Mouse (Mus musculus): ENCODE measurements around the gene Golga3. TPM values are rescaled to one million over a fixed set of nuclear protein-coding genes. Genes with fewer than 3 reads are reported as not detected.
A peak's percentile ranks its signal among the peaks of the same experiment; 100 is the strongest.

Golga3 gene
- polyA plus RNA-seq, 1 experiment from 2014 or later, result 22.9 TPM

GRCm38 (mm10) chr5:110231638-110232037, 55.1 kb downstream of the Golga3 start:
- Histone ChIP-seq H3K9ac (peak overlapping the region; percentile 97), H3K4me2 (peak overlapping the region; percentile 74), H3K4me1 (replicated peaks) (peaks cover 16% of the 10 kb centered on the region), H3K27ac (ENCODE audit: poor library complexity, severe bottlenecking) (no peak overlapping the region), H3K4me3 (peak overlapping the region; percentile 99), H3K9me3 (replicated peaks) (no peaks in the 10 kb centered on the region), H3K27me3 (replicated peaks) (no peaks in the 10 kb centered on the region), H3K36me3 (peaks cover 28% of the 10 kb centered on the region)
- 48% methylated on average over 13 of the region's 13 CpGs for WGBS
- ATAC-seq (ENCODE audit: insufficient number of reproducible peaks, low FRiP score), result no peak

DNA sequence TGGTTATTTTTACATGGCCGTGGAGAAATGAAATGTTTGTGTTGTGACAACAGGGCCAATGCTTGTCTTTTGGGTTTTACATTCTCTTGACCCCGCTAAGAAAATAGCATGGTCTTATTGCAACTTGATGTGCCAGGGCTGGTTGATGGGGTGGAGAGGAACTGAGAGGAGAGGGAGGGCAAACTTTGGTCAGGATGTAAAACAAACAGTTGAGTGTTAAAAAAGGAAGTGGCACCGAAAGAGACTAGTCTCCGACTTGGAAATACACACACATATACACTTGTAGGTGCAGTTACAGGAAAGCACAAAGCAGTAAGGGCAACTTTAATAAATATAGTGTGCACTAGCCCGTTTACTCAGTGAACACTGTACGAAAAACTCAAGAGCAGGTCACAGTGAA, 55.8 kb downstream of the Golga3 start:
- H3K27ac ChIP-seq (ENCODE audit: poor library complexity, severe bottlenecking), result no peak overlapping the region
- WGBS, result 78% methylated on average over 6 of the region's 6 CpGs
- H3K9ac ChIP-seq, result no peak overlapping the region; the same call in 1 of the 2 replicates
- no peaks in the 10 kb centered on the region for H3K27me3 ChIP-seq (replicated peaks)
- H3K36me3 ChIP-seq, result peaks cover 29% of the 10 kb centered on the region
- H3K4me2 ChIP-seq, result peak overlapping the region; percentile 17; the same call in 1 of the 2 replicates
- H3K4me3 ChIP-seq, result no peak overlapping the region
- no peaks in the 10 kb centered on the region for H3K9me3 ChIP-seq (replicated peaks)
- H3K4me1 ChIP-seq (replicated peaks), result peaks cover 16% of the 10 kb centered on the region
- ATAC-seq (ENCODE audit: insufficient number of reproducible peaks, low FRiP score), result no peak

GRCm38 (mm10) chr5:110244091-110244490, 67.6 kb downstream of the Golga3 start:
- WGBS, result 61% methylated on average over 2 of the region's 2 CpGs
- H3K36me3 ChIP-seq, result peaks cover 84% of the 10 kb centered on the region
- H3K4me1 ChIP-seq (replicated peaks), result no peaks in the 10 kb centered on the region
- H3K27ac ChIP-seq (ENCODE audit: poor library complexity, severe bottlenecking), result no peak overlapping the region
- no peak overlapping the region for H3K9ac ChIP-seq
- no peaks in the 10 kb centered on the region for H3K27me3 ChIP-seq (replicated peaks)
- no peak overlapping the region for H3K4me3 ChIP-seq
- no peak overlapping the region for H3K4me2 ChIP-seq
- no peak for ATAC-seq (ENCODE audit: insufficient number of reproducible peaks, low FRiP score)
- H3K9me3 ChIP-seq (replicated peaks), result no peaks in the 10 kb centered on the region

- H3K4me1 ChIP-seq (replicated peaks), result peaks cover 8% of the 10 kb centered on the region
- H3K9me3 ChIP-seq (replicated peaks), result no peaks in the 10 kb centered on the region
- no peak overlapping the region for H3K4me2 ChIP-seq
- H3K27ac ChIP-seq (ENCODE audit: poor library complexity, severe bottlenecking), result no peak overlapping the region
- no peak for ATAC-seq (ENCODE audit: insufficient number of reproducible peaks, low FRiP score)
- no peaks in the 10 kb centered on the region for H3K27me3 ChIP-seq (replicated peaks)
- H3K36me3 ChIP-seq, result peaks cover 43% of the 10 kb centered on the region
- H3K9ac ChIP-seq, result no peak overlapping the region
- WGBS, result 81% methylated on average over 4 of the region's 4 CpGs
- no peak overlapping the region for H3K4me3 ChIP-seq
These were observed 90.4 kb downstream of the Golga3 start for GRCm38 (mm10) chr5:110266941-110267340.

- Histone ChIP-seq H3K4me2 (peak within 1 kb of the TSS; percentile 93), H3K9me3 (replicated peaks) (no peaks in the 10 kb centered on the region), H3K4me1 (replicated peaks) (peaks cover 8% of the 10 kb centered on the region), H3K4me3 (peak within 1 kb of the TSS; percentile 76), H3K27me3 (replicated peaks) (no peaks in the 10 kb centered on the region), H3K27ac (ENCODE audit: poor library complexity, severe bottlenecking) (peak within 1 kb of the TSS; percentile 60; the same call in 1 of the 2 replicates), H3K9ac (peak within 1 kb of the TSS; percentile 88), H3K36me3 (peaks cover 29% of the 10 kb centered on the region)
- ATAC-seq (ENCODE audit: insufficient number of reproducible peaks, low FRiP score), result peak; percentile 90
- under 1% methylated on average over 66 of the region's 66 CpGs for WGBS
These were observed 92.9 kb downstream of the Golga3 start, which contains the start of gene Pgam5 for GRCm38 (mm10) chr5:110269141-110270101. Gene Pgam5, minus strand, starts transcription at chr5:110269913.

DNA sequence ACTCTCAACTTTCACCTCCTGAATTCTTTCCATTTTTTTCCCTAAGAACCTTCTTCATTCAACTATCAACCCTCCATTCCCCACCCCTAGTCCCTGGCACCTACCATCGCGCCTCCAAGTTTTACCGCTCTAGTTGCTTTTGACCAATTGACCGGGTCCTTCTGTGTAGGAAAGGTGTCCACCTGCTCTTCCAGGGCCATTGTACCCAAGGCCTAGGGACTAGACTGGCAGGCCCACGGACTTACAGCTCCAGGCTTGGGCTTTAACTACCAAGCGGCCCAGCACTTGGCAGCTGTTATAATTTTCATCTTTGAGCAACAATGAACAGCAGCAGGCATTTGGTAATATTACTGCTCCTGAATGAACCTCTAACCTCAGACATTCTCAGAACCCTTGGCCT, 93.7 kb downstream of the Golga3 start:
- H3K4me2 ChIP-seq, result no peak overlapping the region

DNA sequence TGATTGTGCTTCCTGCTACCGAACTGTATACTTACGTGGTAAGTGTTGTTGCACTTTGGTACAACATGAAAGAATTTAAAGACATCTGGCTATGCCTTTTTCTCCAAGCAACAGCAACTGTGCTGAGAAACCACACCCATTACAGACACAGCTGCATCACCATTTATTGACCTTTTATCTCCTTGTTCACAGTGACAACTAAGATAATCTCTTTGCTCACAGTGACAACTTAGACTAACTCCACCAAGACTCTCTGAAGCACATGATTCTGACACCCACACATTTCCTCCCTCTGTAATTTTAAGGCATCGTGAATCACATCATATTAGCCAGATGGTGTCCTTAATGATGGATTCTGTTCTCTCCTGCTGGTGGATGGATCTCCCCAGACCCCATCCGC, 97.6 kb downstream of the Golga3 start:
- ATAC-seq (ENCODE audit: insufficient number of reproducible peaks, low FRiP score), result no peak
- H3K9ac ChIP-seq, result no peak overlapping the region
- no peaks in the 10 kb centered on the region for H3K9me3 ChIP-seq (replicated peaks)
- H3K27me3 ChIP-seq (replicated peaks), result no peaks in the 10 kb centered on the region
- H3K4me3 ChIP-seq, result no peak overlapping the region
- H3K4me2 ChIP-seq, result no peak overlapping the region
- no peaks in the 10 kb centered on the region; the same call in 1 of the 2 replicates for H3K4me1 ChIP-seq (replicated peaks)
- 75% methylated on average over 4 of the region's 4 CpGs for WGBS
- H3K36me3 ChIP-seq, result no peaks in the 10 kb centered on the region; the same call in 1 of the 2 replicates
- H3K27ac ChIP-seq (ENCODE audit: poor library complexity, severe bottlenecking), result no peak overlapping the region

More for the DNA sequence above, 93.7 kb downstream of the Golga3 start:
- no peaks in the 10 kb centered on the region for H3K9me3 ChIP-seq (replicated peaks)
- H3K27me3 ChIP-seq (replicated peaks), result no peaks in the 10 kb centered on the region
- no peak overlapping the region for H3K9ac ChIP-seq
- 91% methylated on average over 6 of the region's 6 CpGs for WGBS
- no peak overlapping the region for H3K27ac ChIP-seq (ENCODE audit: poor library complexity, severe bottlenecking)
- peaks cover 21% of the 10 kb centered on the region for H3K36me3 ChIP-seq
- no peak for ATAC-seq (ENCODE audit: insufficient number of reproducible peaks, low FRiP score)
- peaks cover 8% of the 10 kb centered on the region for H3K4me1 ChIP-seq (replicated peaks)
- H3K4me3 ChIP-seq, result no peak overlapping the region

GRCm38 (mm10) chr5:110274846-110275245, 98.3 kb downstream of the Golga3 start:
- H3K4me1 ChIP-seq (replicated peaks), result no peaks in the 10 kb centered on the region
- H3K9me3 ChIP-seq (replicated peaks), result no peaks in the 10 kb centered on the region
- H3K36me3 ChIP-seq, result no peaks in the 10 kb centered on the region; the same call in 1 of the 2 replicates
- WGBS, result 52% methylated on average over 2 of the region's 2 CpGs
- no peak overlapping the region for H3K4me2 ChIP-seq
- no peak overlapping the region for H3K9ac ChIP-seq
- no peaks in the 10 kb centered on the region for H3K27me3 ChIP-seq (replicated peaks)
- no peak overlapping the region for H3K27ac ChIP-seq (ENCODE audit: poor library complexity, severe bottlenecking)
- ATAC-seq (ENCODE audit: insufficient number of reproducible peaks, low FRiP score), result no peak
- no peak overlapping the region for H3K4me3 ChIP-seq

Other genes starting within 250 kb of the Golga3 start
- 13.7 and 14.7 TPM in 2 replicates for gene Zfp932, start 180.2 kb upstream of the Golga3 start, polyA plus RNA-seq (2016; fragmentation: Nextera tagmentation; extraction: Ambion mirVana)
- 1.9 and 3.0 TPM in 2 replicates for gene Gm17655, start 104.2 kb upstream of the Golga3 start, polyA plus RNA-seq (2016; fragmentation: Nextera tagmentation; extraction: Ambion mirVana)
- 0.46 and 0.55 TPM in 2 replicates for gene Gm35315, start 82.3 kb upstream of the Golga3 start, polyA plus RNA-seq (2016; fragmentation: Nextera tagmentation; extraction: Ambion mirVana)
- 0.63 and 0.73 TPM in 2 replicates for gene Plcxd1, start 76.7 kb upstream of the Golga3 start, polyA plus RNA-seq (2016; fragmentation: Nextera tagmentation; extraction: Ambion mirVana)
- 25.1 and 25.4 TPM in 2 replicates for gene Gtpbp6, start 68.5 kb upstream of the Golga3 start, polyA plus RNA-seq (2016; fragmentation: Nextera tagmentation; extraction: Ambion mirVana)
- 2.3 and 2.6 TPM in 2 replicates for gene Zfp605, start 66.6 kb upstream of the Golga3 start, polyA plus RNA-seq (2016; fragmentation: Nextera tagmentation; extraction: Ambion mirVana)
- 33.0 and 34.9 TPM in 2 replicates for gene Chfr, start 40.9 kb upstream of the Golga3 start, polyA plus RNA-seq (2016; fragmentation: Nextera tagmentation; extraction: Ambion mirVana)
- gene Ankle2, start 54.3 kb downstream of the Golga3 start, polyA plus RNA-seq (2016; fragmentation: Nextera tagmentation; extraction: Ambion mirVana), result 24.6 and 27.4 TPM in 2 replicates
- gene Pgam5, start 93.2 kb downstream of the Golga3 start, polyA plus RNA-seq (2016; fragmentation: Nextera tagmentation; extraction: Ambion mirVana), result 59.1 and 59.4 TPM in 2 replicates
- gene Pxmp2, start 109.5 kb downstream of the Golga3 start, polyA plus RNA-seq (2016; fragmentation: Nextera tagmentation; extraction: Ambion mirVana), result 14.8 and 16.6 TPM in 2 replicates
- gene Pole, start 109.6 kb downstream of the Golga3 start, polyA plus RNA-seq (2016; fragmentation: Nextera tagmentation; extraction: Ambion mirVana), result 24.7 and 26.6 TPM in 2 replicates
- gene P2rx2, start 166.5 kb downstream of the Golga3 start, polyA plus RNA-seq (2016; fragmentation: Nextera tagmentation; extraction: Ambion mirVana), result 0.22 TPM in 1 of 2 replicates, not detected in the other
- gene Lrcol1, start 168.0 kb downstream of the Golga3 start, polyA plus RNA-seq (2016; fragmentation: Nextera tagmentation; extraction: Ambion mirVana), result not detected in 2 replicates